ENCODE assay signal across 8 mouse cellular contexts in the genomic region with DNA sequence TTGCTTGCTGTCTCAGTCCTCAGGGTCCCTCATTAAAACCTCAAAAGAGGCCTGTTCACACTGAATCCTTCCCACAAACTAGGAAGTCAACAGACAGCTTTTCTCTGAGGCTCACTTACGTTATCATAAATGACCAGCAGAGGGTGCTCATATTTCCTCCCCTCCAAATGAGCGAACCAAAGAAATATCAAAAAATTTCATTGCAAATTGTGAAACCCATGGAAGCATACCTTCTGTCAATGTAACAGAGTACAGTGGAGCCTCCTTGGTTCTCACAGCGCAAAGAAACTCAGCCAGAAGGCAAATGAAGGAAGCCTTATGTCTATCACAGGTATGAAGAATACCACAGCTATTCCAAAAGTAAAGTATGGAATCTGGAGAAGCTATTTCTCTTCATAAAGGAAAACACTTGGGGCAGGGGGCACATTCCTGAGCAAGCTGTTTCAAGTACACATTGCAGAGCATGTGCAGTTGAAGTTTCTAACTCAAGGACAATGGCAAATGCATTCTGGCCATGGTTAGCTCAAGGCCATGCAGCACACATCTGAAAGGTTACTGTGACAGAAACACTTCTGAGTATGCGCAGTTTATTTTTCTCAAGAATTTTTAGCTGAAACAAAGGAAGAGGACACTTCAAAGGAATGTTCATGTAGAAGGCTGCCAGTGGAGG.
DNase-seq lines count a peak whose midpoint lies in the region; ATAC-seq and TF ChIP-seq lines count a peak whose summit lies in the region.
"Had no signal": no experiment of that assay in that cellular context is flagged by ENCODE, and none has a peak within 500 bp of the region (broad histone marks: within the 10 kb centered on the region; RNA-seq: fewer than 3 reads in every experiment).

No protein-coding gene starts in this region.

- no peaks in the 10 kb centered on the region for H3K79me2 ChIP-seq in CH12.LX (replicated peaks; ENCODE audit: control insufficient read depth, extremely low read depth, insufficient read depth, poor library complexity, severe bottlenecking)

- ATAC-seq in hindbrain, postnatal 0 days = no peak
- no peak for ATAC-seq in hindbrain, embryonic 12.5 days (ENCODE audit: low FRiP score)
- ATAC-seq in kidney, postnatal 0 days (replicated peaks; ENCODE audit: low FRiP score, low read depth) = no peak; the same call in 1 of the 2 replicates

- TF ChIP-seq POLR2A in CH12.LX (IDR thresholded peaks at IDR 0.05; ENCODE audit: low read depth, low read length) = no peak

- H3K36me3 ChIP-seq in hindbrain, postnatal 0 days (ENCODE audit: insufficient read depth, low read length) = no peaks in the 10 kb centered on the region
- H3K36me3 ChIP-seq in hindbrain, embryonic 12.5 days = no peaks in the 10 kb centered on the region
- H3K36me3 ChIP-seq in CH12.LX (replicated peaks in 1 of 2; ENCODE audit: control insufficient read depth in 1 of 2, insufficient read depth in 1 of 2, low read length in 1 of 2) = no peaks in the 10 kb centered on the region
- no peaks in the 10 kb centered on the region for H3K36me3 ChIP-seq in kidney, postnatal 0 days (ENCODE audit: insufficient read depth, low read length)
- no peaks in the 10 kb centered on the region for H3K36me3 ChIP-seq in forebrain, embryonic 10.5 days (replicated peaks)
- H3K36me3 ChIP-seq: embryonic facial prominence, embryonic 12.5 days had no signal

- TF ChIP-seq RAD21 in CH12.LX (IDR thresholded peaks at IDR 0.05; ENCODE audit: low read depth, low read length) = peak; percentile 40

- no peak overlapping the region for H3K4me3 ChIP-seq in hindbrain, postnatal 0 days (ENCODE audit: low read length)
- no peak overlapping the region for H3K4me3 ChIP-seq in hindbrain, embryonic 12.5 days
- H3K4me3 ChIP-seq in CH12.LX (replicated peaks in 1 of 3; ENCODE audit: low read depth in 2 of 3, low read length in 2 of 3, poor library complexity in 1 of 3) = no peak overlapping the region
- H3K4me3 ChIP-seq in kidney, postnatal 0 days (replicated peaks; ENCODE audit: low read depth, low read length) = no peak overlapping the region
- no peak overlapping the region for H3K4me3 ChIP-seq in forebrain, embryonic 10.5 days
- H3K4me3 ChIP-seq: embryonic facial prominence, embryonic 12.5 days had no signal

- dilution Hi-C loops in CH12.LX (cut with MboI; ENCODE audit: extremely low pct_ligation_motif_present, extremely low pct_unique_long_range_greater_than_20kb, low sequenced_read_pairs) = no loop called here

- no peak overlapping the region for H3K27ac ChIP-seq in hindbrain, postnatal 0 days
- no peak overlapping the region for H3K27ac ChIP-seq in hindbrain, embryonic 12.5 days
- H3K27ac ChIP-seq in CH12.LX (ENCODE audit: insufficient read depth, low read depth) = no peak overlapping the region
- no peak overlapping the region for H3K27ac ChIP-seq in kidney, postnatal 0 days
- H3K27ac ChIP-seq in forebrain, embryonic 10.5 days = no peak overlapping the region

- H3K9ac ChIP-seq in hindbrain, postnatal 0 days (replicated peaks; ENCODE audit: low read length) = no peak overlapping the region
- H3K9ac ChIP-seq in hindbrain, embryonic 12.5 days = no peak overlapping the region
- no peak overlapping the region for H3K9ac ChIP-seq in CH12.LX (ENCODE audit: insufficient read depth, low read depth)
- no peak overlapping the region for H3K9ac ChIP-seq in kidney, postnatal 0 days (ENCODE audit: low read depth, low read length)
- H3K9ac ChIP-seq: embryonic facial prominence, embryonic 12.5 days had no signal

- no peaks in the 10 kb centered on the region for H3K27me3 ChIP-seq in hindbrain, postnatal 0 days (ENCODE audit: insufficient read depth, low read length)
- no peaks in the 10 kb centered on the region for H3K27me3 ChIP-seq in hindbrain, embryonic 12.5 days
- no peaks in the 10 kb centered on the region for H3K27me3 ChIP-seq in CH12.LX (replicated peaks)
- no peaks in the 10 kb centered on the region for H3K27me3 ChIP-seq in kidney, postnatal 0 days (ENCODE audit: insufficient read depth, low read length)
- H3K27me3 ChIP-seq in forebrain, embryonic 10.5 days (ENCODE audit: poor library complexity, severe bottlenecking) = no peaks in the 10 kb centered on the region
- H3K27me3 ChIP-seq: embryonic facial prominence, embryonic 12.5 days had no signal

- no peak overlapping the region for H3K4me2 ChIP-seq in hindbrain, postnatal 0 days (ENCODE audit: low read depth, low read length)
- no peak overlapping the region for H3K4me2 ChIP-seq in hindbrain, embryonic 12.5 days (replicated peaks)
- no peak overlapping the region for H3K4me2 ChIP-seq in CH12.LX (ENCODE audit: insufficient read depth, low read depth, poor library complexity, severe bottlenecking)
- no peak overlapping the region for H3K4me2 ChIP-seq in kidney, postnatal 0 days (ENCODE audit: low read length)
- H3K4me2 ChIP-seq: embryonic facial prominence, embryonic 12.5 days had no signal

- 63% methylated on average over 4 of the region's 4 CpGs for WGBS in hindbrain, postnatal 0 days
- 63% methylated on average over 4 of the region's 4 CpGs for WGBS in hindbrain, embryonic 12.5 days
- 53% methylated on average over 4 of the region's 4 CpGs for WGBS in kidney, postnatal 0 days
- WGBS in forebrain, embryonic 10.5 days = 65% methylated on average over 4 of the region's 4 CpGs

- H3K4me1 ChIP-seq in hindbrain, postnatal 0 days (ENCODE audit: insufficient read depth, low read length) = no peaks in the 10 kb centered on the region
- no peaks in the 10 kb centered on the region for H3K4me1 ChIP-seq in hindbrain, embryonic 12.5 days
- no peaks in the 10 kb centered on the region for H3K4me1 ChIP-seq in CH12.LX (ENCODE audit: control insufficient read depth in 1 of 2, insufficient read depth in 2 of 2)
- H3K4me1 ChIP-seq in kidney, postnatal 0 days (replicated peaks; ENCODE audit: insufficient read depth, low read length) = no peaks in the 10 kb centered on the region
- H3K4me1 ChIP-seq in forebrain, embryonic 10.5 days = no peaks in the 10 kb centered on the region

- peak; percentile 66 for DNase-seq in hindbrain, postnatal 0 days (ENCODE audit: low spot score)
- DNase-seq in CH12.LX (ENCODE audit: extremely low read depth) = peak; percentile 35
- DNase-seq in Muller cell, postnatal 12 days (ENCODE audit: inconsistent ontology term) = peak; percentile 48
- peak; percentile 85 for DNase-seq in kidney, postnatal 0 days (ENCODE audit: low spot score)
- DNase-seq in right cerebral cortex, postnatal 14 days = peak; percentile 22
- DNase-seq in forebrain, embryonic 10.5 days (ENCODE audit: extremely low spot score, low spot score) = no peak

- peak; percentile 70 for TF ChIP-seq CTCF in hindbrain, postnatal 0 days (IDR thresholded peaks at IDR 0.05; ENCODE audit: low read depth)
- TF ChIP-seq CTCF in CH12.LX (conservative IDR thresholded peaks at IDR 0.05 in 1 of 2, IDR thresholded peaks at IDR 0.05 in 1 of 2; ENCODE audit: low read depth in 2 of 2, low read length in 2 of 2) = peak; percentile 35 to 63; a peak in 3 of 4 replicates
- TF ChIP-seq CTCF in kidney, postnatal 0 days (IDR thresholded peaks at IDR 0.05; ENCODE audit: low read depth) = peak; percentile 74

- TF ChIP-seq EP300 in CH12.LX (IDR thresholded peaks at IDR 0.05; ENCODE audit: low read length) = no peak

- H3K9me3 ChIP-seq in hindbrain, postnatal 0 days (ENCODE audit: low read length) = no peaks in the 10 kb centered on the region
- H3K9me3 ChIP-seq in hindbrain, embryonic 12.5 days (replicated peaks) = no peaks in the 10 kb centered on the region; the same call in 1 of the 2 replicates
- no peaks in the 10 kb centered on the region for H3K9me3 ChIP-seq in CH12.LX (replicated peaks; ENCODE audit: low read length)
- H3K9me3 ChIP-seq in kidney, postnatal 0 days (replicated peaks; ENCODE audit: low read length) = no peaks in the 10 kb centered on the region
- no peaks in the 10 kb centered on the region for H3K9me3 ChIP-seq in forebrain, embryonic 10.5 days
- H3K9me3 ChIP-seq: embryonic facial prominence, embryonic 12.5 days had no signal

- in situ Hi-C loops in CH12.LX (cut with MboI; ENCODE audit: low pct_ligation_motif_present, low pct_unique_long_range_greater_than_20kb, low sequenced_read_pairs) = no loop called here

TF ChIP-seq in CH12.LX, 34 proteins besides CTCF, POLR2A, EP300 and RAD21:
- no peak for TF ChIP-seq MAFK (IDR thresholded peaks at IDR 0.05; ENCODE audit: insufficient replicate concordance, low read length)
- TF ChIP-seq SMC3 (IDR thresholded peaks at IDR 0.05; ENCODE audit: low read depth, low read length) = peak; percentile 39
